Mouse (Mus musculus) intestine, postnatal 0 days (tissue): Measurements from ENCODE around the gene Por. TPM values are rescaled to one million over a fixed set of nuclear protein-coding genes. Genes with fewer than 3 reads are reported as not detected.

Experiments
- ATAC-seq: fragments of 200-750 bp; cut with Nextera tagmentation; 2 replicates; pipeline ENCODE4 v1.8.0; 2017; ENCODE audit warnings: mild to moderate bottlenecking, moderate TSS enrichment, moderate library complexity
- H3K27ac ChIP-seq: fragments of 300-500 bp; sonication (generic); 2 replicates; pipeline ENCODE4 v1.5.1; 2014; ENCODE audit warnings: mild to moderate bottlenecking, low read depth, low read length, moderate library complexity
- H3K27me3 ChIP-seq: fragments of 300-500 bp; sonication (generic); replicated peaks from 2 replicates; pipeline ENCODE4 v1.6.1; 2014; ENCODE audit warnings: low read length, mixed read lengths; ENCODE audit not compliant: control insufficient read depth, insufficient read depth
- H3K36me3 ChIP-seq: fragments of 300-500 bp; sonication (generic); 2 replicates; pipeline ENCODE4 v1.6.1; 2014; ENCODE audit warnings: mild to moderate bottlenecking, moderate library complexity; ENCODE audit not compliant: control insufficient read depth, insufficient read depth
- H3K4me1 ChIP-seq: fragments of 300-500 bp; sonication (generic); replicated peaks from 2 replicates; pipeline ENCODE4 v1.6.1; 2014; ENCODE audit warnings: antibody characterized with exemption, low read length, mixed read lengths; ENCODE audit not compliant: control insufficient read depth, insufficient read depth
- H3K4me2 ChIP-seq: fragments of 300-500 bp; sonication (generic); replicated peaks from 2 replicates; pipeline ENCODE4 v1.6.1; 2014; ENCODE audit warnings: low read depth, mild to moderate bottlenecking, moderate library complexity
- H3K4me3 ChIP-seq: fragments of 300-500 bp; sonication (generic); 2 replicates; pipeline ENCODE4 v1.5.1; 2014; ENCODE audit warnings: low read depth, low read length
- H3K9ac ChIP-seq: fragments of 300-500 bp; sonication (generic); 2 replicates; pipeline ENCODE4 v1.6.1; 2014; ENCODE audit warnings: mild to moderate bottlenecking, low read depth, low read length
- H3K9me3 ChIP-seq: fragments of 300-500 bp; sonication (generic); 2 replicates; pipeline ENCODE4 v1.6.1; 2016; ENCODE audit warnings: mixed run types; ENCODE audit not compliant: control insufficient read depth
- CTCF ChIP-seq: sonication (generic); IDR thresholded peaks from 2 replicates; pipeline ENCODE4 v1.5.1; 2016; ENCODE audit warnings: low read depth, mild to moderate bottlenecking, control low read depth, antibody characterized with exemption, moderate library complexity
- WGBS: fragments of 180-500 bp; shearing (Covaris S2); extraction: QIAGEN DNeasy Blood & Tissue Kit; methylation state at CpG from one replicate; pipeline ENCODE4 v1.1.7; 2014; 5-methylcytosine and 5-hydroxymethylcytosine counted together
- microRNA-seq: library from miRNA; unstranded; fragments of <30 nt; microRNA quantifications from one replicate; pipeline ENCODE4, GENCODE M21; 2016
- polyA plus RNA-seq: library from polyadenylated mRNA; unstranded; fragments of >200 nt; fragmentation: Nextera tagmentation; extraction: Ambion mirVana; gene quantifications from 2 replicates; pipeline ENCODE4 v1.2.1, GENCODE M21; 2015

Gene Por
- polyA plus RNA-seq, 1 experiment from 2014 or later: 91.7 TPM

- Histone ChIP-seq H3K4me2 (no peak overlapping the region), H3K4me1 (peaks cover 3% of the 10 kb centered on the region; the same call in 1 of the 2 replicates), H3K36me3 (peaks cover 50% of the 10 kb centered on the region), H3K27ac (peak overlapping the region; percentile 73), H3K27me3 (no peaks in the 10 kb centered on the region), H3K9me3 (no peaks in the 10 kb centered on the region), H3K4me3 (no peak overlapping the region), H3K9ac (no peak overlapping the region)
- TF ChIP-seq CTCF: no peak
- peak; percentile 36 for ATAC-seq
- 56% methylated on average over 4 of the region's 4 CpGs for WGBS
Observed at GRCm38 (mm10) chr5:135782901-135783300, 113.1 kb downstream of the Por start.

Small RNA genes lying within 50 kb of the gene (microRNA-seq; reads per million reads assigned to microRNA genes)
- not detected for gene Mir7034

Other genes with a start within 250 kb of the Por start
- 5.9 and 6.4 TPM in 2 replicates for gene Hip1, start 124.9 kb upstream of the Por start, polyA plus RNA-seq
- gene Ccl26, start 106.5 kb upstream of the Por start, polyA plus RNA-seq: not detected in 2 replicates
- gene Ccl24, start 97.0 kb upstream of the Por start, polyA plus RNA-seq: 52.0 and 58.3 TPM in 2 replicates
- 27.9 and 28.5 TPM in 2 replicates for gene Rhbdd2, start 37.4 kb upstream of the Por start, polyA plus RNA-seq
- 127 and 132 TPM in 2 replicates for gene Tmem120a, start 74.4 kb downstream of the Por start, polyA plus RNA-seq
- 0.21 and 0.27 TPM in 2 replicates for gene Styxl1, start 108.4 kb downstream of the Por start, polyA plus RNA-seq
- 798 and 872 TPM in 2 replicates for gene Mdh2, start 108.4 kb downstream of the Por start, polyA plus RNA-seq
- 0.82 and 0.91 TPM in 2 replicates for gene Srrm3, start 136.9 kb downstream of the Por start, polyA plus RNA-seq
- 107 and 120 TPM in 2 replicates for gene Hspb1, start 217.9 kb downstream of the Por start, polyA plus RNA-seq